Mouse (Mus musculus) neutrophil, adult 83 days (primary cell): ENCODE measurements around the gene Tcp10c. TPM values are rescaled to one million over a fixed set of nuclear protein-coding genes. Genes with fewer than 3 reads are reported as not detected.

Experiments
- total RNA-seq, 2 experiments: library from RNA; stranded (reverse); gene quantifications; one replicate each; pipeline ENCODE4 v1.2.4; 2023

Gene Tcp10c
- not detected for total RNA-seq

DNA sequence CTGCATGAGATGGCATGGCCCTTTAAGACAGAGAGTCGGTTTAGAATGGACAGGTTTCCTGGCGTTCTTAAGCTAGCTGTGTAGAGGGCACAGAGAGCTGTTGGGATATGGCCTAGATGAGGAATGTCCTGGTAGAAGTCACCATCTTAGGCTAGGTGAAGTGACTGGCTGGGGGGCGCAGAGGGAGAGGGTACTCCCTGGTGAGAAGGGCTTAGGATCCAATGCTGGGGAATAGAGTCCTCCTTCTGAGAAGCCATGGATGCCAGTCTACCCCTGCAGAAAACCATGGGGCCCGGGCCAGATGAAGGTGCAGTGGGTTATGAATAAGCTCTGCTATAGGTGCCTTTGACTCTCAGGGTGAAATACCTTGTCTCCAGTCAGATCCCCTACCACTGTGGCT is at the start of gene Tcp10c:
Tcp10c (plus strand) TSS at position 52 of the 400 bp plus-strand sequence.

Other genes starting within 250 kb of the Tcp10c start
- under 1 TPM; 0.15 to 0.44 TPM for gene Unc93a, start 222.8 kb upstream of the Tcp10c start, total RNA-seq
- gene Smok2a, start 133.4 kb upstream of the Tcp10c start, total RNA-seq = not detected
- not detected for gene Smok2b, start 124.3 kb upstream of the Tcp10c start, total RNA-seq